Mouse (Mus musculus) brain, embryonic 14.5 days (tissue): ENCODE results near the gene Psmb3.

Experiments
- CTCF ChIP-seq: fragments of 200-500 bp; IDR thresholded peaks from 2 replicates; pipeline ENCODE4 v1.5.1; 2012; ENCODE audit warnings: inconsistent platforms, mild to moderate bottlenecking, moderate library complexity, borderline replicate concordance; ENCODE audit not compliant: insufficient read depth, insufficient read length; ENCODE audit errors: extremely low read depth
- POLR2A ChIP-seq: fragments of 200-500 bp; IDR thresholded peaks from 2 replicates; pipeline ENCODE4 v1.6.1; 2012; ENCODE audit warnings: mild to moderate bottlenecking, inconsistent platforms, borderline replicate concordance; ENCODE audit not compliant: poor library complexity, insufficient read depth, insufficient read length, severe bottlenecking; ENCODE audit errors: extremely low read depth

- TF ChIP-seq POLR2A (no peak), CTCF (no peak)
These were observed 5.2 kb upstream of the Psmb3 start for GRCm38 (mm10) chr11:97697891-97698529.
